Mouse (Mus musculus): ENCODE data around the gene C5ar1. TPM values are rescaled to one million over a fixed set of nuclear protein-coding genes. Genes with fewer than 3 reads are reported as not detected.
"Not testable (repeated sequence)": the region's sequence is repeated elsewhere in the genome, so short reads cannot be mapped to it uniquely, and the experiment has no call there.

Gene C5ar1
- polyA plus RNA-seq (2015; fragmentation: Nextera tagmentation; extraction: Ambion mirVana) = 1.2 and 1.5 TPM in 2 replicates

DNA sequence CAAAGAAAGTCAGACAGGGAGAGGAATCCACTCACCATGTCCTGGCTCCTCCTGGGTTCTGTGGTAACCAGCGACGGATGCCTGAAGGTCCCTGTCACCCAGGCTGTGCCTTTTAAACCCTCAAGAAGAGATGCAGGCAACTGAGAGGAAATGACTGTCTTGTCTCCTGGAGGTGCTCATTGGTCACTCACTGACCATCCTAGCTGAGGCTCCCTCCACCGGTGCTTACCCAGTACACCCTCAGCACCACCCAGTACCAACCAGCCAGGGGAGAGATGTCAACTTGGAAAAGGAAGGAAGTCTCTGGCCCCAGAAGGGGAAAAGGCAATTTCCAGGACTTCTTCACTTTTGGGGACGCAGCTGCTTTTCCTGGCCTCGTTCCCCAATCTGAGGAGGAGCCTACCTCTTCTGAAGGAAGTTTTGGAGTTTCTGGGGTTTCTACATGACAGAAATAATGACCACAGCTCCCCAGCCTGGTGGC is at the start of gene C5ar1:
Gene C5ar1, minus strand, starts transcription at position 431 of the 481 bp plus-strand sequence.
- no peak for ATAC-seq
- Histone ChIP-seq H3K9ac (ENCODE audit: low read depth, low read length) (no peak within 1 kb of the TSS), H3K27me3 (ENCODE audit: control insufficient read depth, insufficient read depth, low read depth, low read length) (no peaks in the 10 kb centered on the region), H3K27ac (ENCODE audit: low read length) (no peak within 1 kb of the TSS), H3K36me3 (ENCODE audit: control insufficient read depth, insufficient read depth, low read length) (no peaks in the 10 kb centered on the region), H3K4me3 (ENCODE audit: low read depth, low read length) (no peak within 1 kb of the TSS), H3K4me2 (ENCODE audit: low read length) (no peak within 1 kb of the TSS), H3K4me1 (ENCODE audit: control insufficient read depth, insufficient read depth, low read length) (no peaks in the 10 kb centered on the region), H3K9me3 (replicated peaks; ENCODE audit: control insufficient read depth, low read length, poor library complexity, severe bottlenecking) (no peaks in the 10 kb centered on the region)
- WGBS = 93% methylated on average over 5 of the region's 5 CpGs

DNA sequence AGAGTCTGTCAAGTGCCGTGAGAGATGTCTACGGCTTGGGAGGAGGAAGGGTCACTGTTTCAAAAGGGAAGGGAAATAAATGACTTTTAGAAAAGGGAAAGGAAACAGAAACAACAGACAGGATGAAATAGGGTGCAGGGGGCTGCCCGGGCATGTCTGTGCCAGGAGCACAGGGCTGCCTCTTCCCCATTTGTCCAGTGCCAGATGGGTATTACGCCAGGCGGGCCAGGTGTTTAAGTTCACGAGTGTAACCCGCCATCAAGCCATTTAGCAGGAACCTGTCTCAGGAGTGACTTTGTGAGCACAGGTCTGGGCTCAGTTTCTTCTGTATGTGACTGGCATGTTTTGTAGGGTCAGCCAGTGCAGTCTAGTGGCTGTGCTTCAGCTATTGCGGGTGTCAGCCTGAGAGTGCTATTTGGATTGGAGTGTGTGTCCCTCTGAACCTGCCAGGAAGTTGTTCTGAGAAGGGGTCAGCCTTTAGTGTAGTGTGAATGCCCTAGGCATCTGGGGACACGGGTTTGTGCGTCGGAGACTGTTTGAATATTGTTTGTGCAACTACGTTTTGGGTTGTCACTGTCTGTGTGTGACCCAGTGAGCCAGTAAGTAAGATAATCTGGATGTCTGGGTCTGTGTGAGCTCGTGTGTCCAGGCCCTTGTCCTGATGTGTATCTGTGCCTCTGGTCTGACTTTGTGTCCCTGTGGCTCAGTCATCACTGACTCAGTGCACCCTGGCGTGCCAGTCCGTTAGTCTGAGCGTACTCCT is 49.4 kb upstream of the C5ar1 start:
- ATAC-seq = no peak
- Histone ChIP-seq H3K9me3 (replicated peaks; ENCODE audit: control insufficient read depth, low read length, poor library complexity, severe bottlenecking) (no peaks in the 10 kb centered on the region), H3K27ac (ENCODE audit: low read length) (peak overlapping the region; percentile 14), H3K4me2 (ENCODE audit: low read length) (peak overlapping the region; percentile 97), H3K27me3 (ENCODE audit: control insufficient read depth, insufficient read depth, low read depth, low read length) (no peaks in the 10 kb centered on the region), H3K4me3 (ENCODE audit: low read depth, low read length) (peak overlapping the region; percentile 78), H3K4me1 (ENCODE audit: control insufficient read depth, insufficient read depth, low read length) (peaks cover 33% of the 10 kb centered on the region), H3K36me3 (ENCODE audit: control insufficient read depth, insufficient read depth, low read length) (no peaks in the 10 kb centered on the region), H3K9ac (ENCODE audit: low read depth, low read length) (peak overlapping the region; percentile 81)
- 47% methylated on average over 16 of the region's 16 CpGs for WGBS

DNA sequence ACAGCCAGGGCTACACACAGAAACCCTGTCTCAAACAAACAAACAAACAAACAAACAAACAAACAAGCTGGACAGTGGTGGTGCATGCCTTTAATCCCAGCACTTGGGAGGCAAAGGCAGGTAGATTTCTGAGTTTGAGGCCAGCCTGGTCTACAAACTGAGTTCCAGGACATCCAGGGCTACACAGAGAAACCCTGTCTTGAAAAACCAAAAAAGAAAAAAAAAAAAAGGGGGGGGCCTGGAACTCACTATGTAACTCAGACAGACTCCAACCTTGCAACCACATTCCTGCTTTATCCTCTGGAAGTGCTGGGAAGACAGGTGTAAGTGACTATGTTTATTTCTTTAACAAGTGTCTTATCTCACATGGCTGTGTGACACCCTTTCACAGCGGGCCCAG is 48.8 kb upstream of the C5ar1 start, which contains the start of gene Bbc3:
Gene Bbc3, plus strand, starts transcription at position 301 of the 400 bp plus-strand sequence.
- Histone ChIP-seq H3K9ac (ENCODE audit: low read depth, low read length) (peak within 1 kb of the TSS; percentile 81), H3K27ac (ENCODE audit: low read length) (peak within 1 kb of the TSS; percentile 14), H3K4me3 (ENCODE audit: low read depth, low read length) (peak within 1 kb of the TSS; percentile 78), H3K4me2 (ENCODE audit: low read length) (peak within 1 kb of the TSS; percentile 97), H3K4me1 (ENCODE audit: control insufficient read depth, insufficient read depth, low read length) (peaks cover 27% of the 10 kb centered on the region)
- not testable (repeated sequence) for ATAC-seq; H3K36me3 ChIP-seq (ENCODE audit: control insufficient read depth, insufficient read depth, low read length); H3K9me3 ChIP-seq (replicated peaks; ENCODE audit: control insufficient read depth, low read length, poor library complexity, severe bottlenecking); H3K27me3 ChIP-seq (ENCODE audit: control insufficient read depth, insufficient read depth, low read depth, low read length)
- WGBS = 72% methylated on average over 1 of the region's 1 CpGs

DNA sequence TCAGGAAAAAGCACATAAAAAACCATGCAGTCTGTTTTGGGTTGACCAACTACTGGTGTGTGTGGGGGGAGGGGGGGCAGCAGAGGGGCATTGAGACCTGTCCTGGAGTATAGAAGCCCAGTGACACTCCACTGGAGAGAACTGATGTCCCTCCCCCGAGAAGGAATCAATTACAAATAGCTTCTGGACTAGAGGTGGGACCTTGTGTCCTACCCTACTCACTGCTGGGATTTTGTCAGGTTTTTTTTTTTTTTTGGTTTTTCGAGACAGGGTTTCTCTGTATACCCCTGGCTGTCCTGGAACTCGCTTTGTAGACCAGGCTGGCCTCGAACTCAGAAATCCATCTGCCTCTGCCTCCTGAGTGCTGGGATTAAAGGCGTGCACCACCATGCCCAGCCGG is 47.8 kb upstream of the C5ar1 start:
- H3K27me3 ChIP-seq (ENCODE audit: control insufficient read depth, insufficient read depth, low read depth, low read length); H3K4me3 ChIP-seq (ENCODE audit: low read depth, low read length); H3K4me2 ChIP-seq (ENCODE audit: low read length); H3K9me3 ChIP-seq (replicated peaks; ENCODE audit: control insufficient read depth, low read length, poor library complexity, severe bottlenecking); H3K27ac ChIP-seq (ENCODE audit: low read length); ATAC-seq; H3K9ac ChIP-seq (ENCODE audit: low read depth, low read length); H3K36me3 ChIP-seq (ENCODE audit: control insufficient read depth, insufficient read depth, low read length): not testable (repeated sequence)
- 72% methylated on average over 6 of the region's 6 CpGs for WGBS
- H3K4me1 ChIP-seq (ENCODE audit: control insufficient read depth, insufficient read depth, low read length) = peaks cover 17% of the 10 kb centered on the region

DNA sequence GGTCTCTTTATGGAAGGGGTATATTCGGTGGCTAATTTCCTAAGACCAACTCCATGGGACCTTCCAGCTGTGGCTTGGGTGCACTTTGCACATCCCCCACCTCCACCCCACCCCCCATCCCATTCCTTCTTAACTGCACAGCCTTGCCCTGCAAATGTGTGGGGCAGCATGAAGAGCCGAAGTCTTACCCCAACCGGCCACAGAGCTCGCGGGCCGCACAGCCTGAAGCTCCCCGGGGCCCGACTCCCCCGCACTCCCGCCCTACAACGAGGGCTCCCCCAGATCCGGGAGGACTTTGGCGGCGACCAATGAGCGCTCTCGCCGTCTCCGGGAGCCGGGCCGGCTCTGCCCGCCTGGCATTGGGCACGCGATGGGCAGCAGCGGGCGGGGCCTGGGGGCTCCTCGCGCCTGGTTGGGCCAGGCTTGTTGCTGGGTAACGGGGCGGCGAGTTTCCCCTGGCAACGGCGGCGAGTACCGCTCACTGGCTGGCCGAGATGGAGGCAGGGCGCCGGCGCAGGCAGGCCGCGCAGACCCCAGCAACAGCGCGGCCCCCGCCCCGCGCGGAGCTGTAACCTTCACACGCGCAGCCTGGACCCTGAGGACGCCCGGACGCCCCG is 40.2 kb upstream of the C5ar1 start:
- H3K36me3 ChIP-seq (ENCODE audit: control insufficient read depth, insufficient read depth, low read length) = no peaks in the 10 kb centered on the region
- no peaks in the 10 kb centered on the region for H3K27me3 ChIP-seq (ENCODE audit: control insufficient read depth, insufficient read depth, low read depth, low read length)
- H3K4me2 ChIP-seq (ENCODE audit: low read length) = peak overlapping the region; percentile 85
- peak overlapping the region; percentile 68 for H3K9ac ChIP-seq (ENCODE audit: low read depth, low read length)
- ATAC-seq = peak; percentile 95
- no peaks in the 10 kb centered on the region for H3K9me3 ChIP-seq (replicated peaks; ENCODE audit: control insufficient read depth, low read length, poor library complexity, severe bottlenecking)
- peak overlapping the region; percentile 76 for H3K27ac ChIP-seq (ENCODE audit: low read length)
- WGBS = 1% methylated on average over 51 of the region's 52 CpGs
- peaks cover 36% of the 10 kb centered on the region for H3K4me1 ChIP-seq (ENCODE audit: control insufficient read depth, insufficient read depth, low read length)
- H3K4me3 ChIP-seq (ENCODE audit: low read depth, low read length) = peak overlapping the region; percentile 50

DNA sequence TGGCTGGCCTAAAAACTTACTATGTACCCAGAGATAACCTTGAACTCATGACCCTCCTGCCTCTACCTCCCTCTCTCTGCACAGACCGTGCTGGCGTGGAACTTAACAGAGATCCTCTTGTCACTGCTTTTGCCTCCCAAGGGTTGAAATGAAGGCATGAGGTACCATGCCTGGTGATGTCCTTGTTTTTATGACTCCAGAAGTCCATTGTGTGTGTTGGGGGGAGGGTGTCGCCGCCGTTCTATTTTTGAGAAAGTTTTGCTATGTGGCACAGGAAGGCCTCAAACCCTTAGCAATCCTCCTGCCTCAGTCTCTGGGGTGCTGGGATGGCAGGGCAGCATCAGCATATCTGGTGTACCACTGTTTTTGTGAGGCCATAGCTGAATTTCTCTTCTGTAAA is 39.6 kb upstream of the C5ar1 start:
- peak overlapping the region; percentile 69 for H3K27ac ChIP-seq (ENCODE audit: low read length)
- no peaks in the 10 kb centered on the region for H3K36me3 ChIP-seq (ENCODE audit: control insufficient read depth, insufficient read depth, low read length)
- H3K4me1 ChIP-seq (ENCODE audit: control insufficient read depth, insufficient read depth, low read length) = peaks cover 38% of the 10 kb centered on the region
- H3K4me2 ChIP-seq (ENCODE audit: low read length) = peak overlapping the region; percentile 85
- ATAC-seq = no peak
- H3K27me3 ChIP-seq (ENCODE audit: control insufficient read depth, insufficient read depth, low read depth, low read length) = no peaks in the 10 kb centered on the region
- peak overlapping the region; percentile 50 for H3K4me3 ChIP-seq (ENCODE audit: low read depth, low read length)
- H3K9ac ChIP-seq (ENCODE audit: low read depth, low read length) = peak overlapping the region; percentile 68; the same call in 1 of the 2 replicates
- WGBS = 82% methylated on average over 5 of the region's 5 CpGs
- no peaks in the 10 kb centered on the region for H3K9me3 ChIP-seq (replicated peaks; ENCODE audit: control insufficient read depth, low read length, poor library complexity, severe bottlenecking)

DNA sequence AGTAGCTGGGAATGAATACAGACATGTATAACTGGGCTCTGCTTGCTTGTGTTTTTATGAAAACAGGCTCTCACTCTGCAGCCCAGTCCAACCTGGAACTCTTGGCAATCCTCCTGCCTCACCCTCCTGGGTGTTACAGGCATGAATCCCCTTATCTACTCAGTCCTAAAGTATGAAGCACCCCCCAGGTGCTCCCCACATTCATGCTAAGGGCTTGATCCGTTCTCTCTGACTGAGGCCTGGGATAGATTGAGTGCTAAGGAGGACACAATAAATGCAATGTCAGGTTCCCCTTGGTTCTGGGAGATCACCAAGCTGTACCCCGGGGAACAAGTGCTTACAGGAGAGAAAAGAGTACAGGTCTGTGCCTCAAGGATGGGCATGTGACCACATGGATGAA is 38.3 kb upstream of the C5ar1 start:
- Histone ChIP-seq H3K4me2 (ENCODE audit: low read length) (no peak overlapping the region), H3K36me3 (ENCODE audit: control insufficient read depth, insufficient read depth, low read length) (no peaks in the 10 kb centered on the region), H3K9me3 (replicated peaks; ENCODE audit: control insufficient read depth, low read length, poor library complexity, severe bottlenecking) (no peaks in the 10 kb centered on the region), H3K4me1 (ENCODE audit: control insufficient read depth, insufficient read depth, low read length) (peaks cover 38% of the 10 kb centered on the region), H3K27me3 (ENCODE audit: control insufficient read depth, insufficient read depth, low read depth, low read length) (no peaks in the 10 kb centered on the region), H3K27ac (ENCODE audit: low read length) (no peak overlapping the region), H3K4me3 (ENCODE audit: low read depth, low read length) (no peak overlapping the region), H3K9ac (ENCODE audit: low read depth, low read length) (no peak overlapping the region)
- WGBS = 80% methylated on average over 2 of the region's 2 CpGs
- ATAC-seq = no peak

DNA sequence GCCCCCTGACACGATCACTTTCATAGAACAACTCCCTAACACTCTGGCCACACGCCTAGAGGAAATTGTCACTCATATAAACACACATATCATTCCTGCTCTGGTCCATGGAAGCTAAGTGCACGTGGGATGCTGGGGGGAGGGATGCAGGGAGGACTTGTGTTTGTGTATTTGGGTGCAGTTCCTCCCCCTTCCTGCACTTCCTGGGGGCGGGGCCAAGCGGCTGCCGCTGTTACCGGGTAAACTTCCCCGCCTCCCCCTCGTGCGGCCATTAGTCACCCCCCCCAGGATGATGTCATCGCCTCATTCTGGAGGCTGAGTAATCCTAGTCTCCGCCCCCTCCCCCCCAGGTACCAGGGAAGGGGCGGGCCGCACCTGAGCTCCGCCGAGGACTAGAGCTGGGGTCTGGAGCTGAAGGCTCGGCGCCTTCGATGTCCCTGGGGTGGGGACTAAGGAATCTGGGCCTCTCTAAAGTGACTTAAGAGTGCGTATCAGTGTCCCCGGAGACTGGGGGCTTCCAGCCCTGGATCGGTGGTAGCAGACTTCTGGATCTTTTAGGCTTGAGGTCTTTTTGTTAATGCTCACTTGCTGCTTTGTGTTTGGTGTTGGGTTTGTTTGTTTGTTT is 37.5 kb upstream of the C5ar1 start:
- Histone ChIP-seq H3K9ac (ENCODE audit: low read depth, low read length) (peak overlapping the region; percentile 51), H3K36me3 (ENCODE audit: control insufficient read depth, insufficient read depth, low read length) (no peaks in the 10 kb centered on the region), H3K27ac (ENCODE audit: low read length) (peak overlapping the region; percentile 25), H3K27me3 (ENCODE audit: control insufficient read depth, insufficient read depth, low read depth, low read length) (no peaks in the 10 kb centered on the region), H3K9me3 (replicated peaks; ENCODE audit: control insufficient read depth, low read length, poor library complexity, severe bottlenecking) (no peaks in the 10 kb centered on the region), H3K4me1 (ENCODE audit: control insufficient read depth, insufficient read depth, low read length) (peaks cover 38% of the 10 kb centered on the region), H3K4me3 (ENCODE audit: low read depth, low read length) (peak overlapping the region; percentile 37), H3K4me2 (ENCODE audit: low read length) (peak overlapping the region; percentile 69)
- ATAC-seq = no peak
- 2% methylated on average over 21 of the region's 22 CpGs for WGBS
